Mouse (Mus musculus) erythroblast, adult 5-6 weeks (primary cell): Measurements from ENCODE around the gene Eya3. TPM values are rescaled to one million over a fixed set of nuclear protein-coding genes. Genes with fewer than 3 reads are reported as not detected.
A peak's percentile ranks its signal among the peaks of the same experiment; 100 is the strongest.
"Not testable (repeated sequence)": the region's sequence is repeated elsewhere in the genome, so short reads cannot be mapped to it uniquely, and the experiment has no call there.

Experiments
- ATAC-seq: replicated peaks from 2 replicates; pipeline ENCODE4 v1.8.0; 2016; ENCODE audit warnings: moderate number of reproducible peaks, mild to moderate bottlenecking, moderate TSS enrichment, inconsistent platforms; ENCODE audit not compliant: poor library complexity, low FRiP score, severe bottlenecking
- total RNA-seq, 2 experiments: library from RNA; stranded (forward) in 1 of 2; stranded (reverse) in 1 of 2; fragments of 150-400 nt in 1 of 2; fragments of 200-764, 138-1000 nt in 1 of 2; gene quantifications; 2 replicates each; pipeline versions ENCODE4 v1.2.3 to v1.2.4; 2015 to 2017; ENCODE audit warnings: low replicate concordance in 2 of 2

Eya3 gene
- total RNA-seq (2015; ENCODE audit: low replicate concordance) (25.6 and 33.9 TPM in 2 replicates), total RNA-seq (2017; ENCODE audit: low replicate concordance) (15.1 and 34.6 TPM in 2 replicates)

- peak; percentile 98 for ATAC-seq
Observed at GRCm38 (mm10) chr4:132638461-132639190, at the start of gene Eya3. TSS of gene Eya3 (plus strand) at chr4:132638987.

DNA sequence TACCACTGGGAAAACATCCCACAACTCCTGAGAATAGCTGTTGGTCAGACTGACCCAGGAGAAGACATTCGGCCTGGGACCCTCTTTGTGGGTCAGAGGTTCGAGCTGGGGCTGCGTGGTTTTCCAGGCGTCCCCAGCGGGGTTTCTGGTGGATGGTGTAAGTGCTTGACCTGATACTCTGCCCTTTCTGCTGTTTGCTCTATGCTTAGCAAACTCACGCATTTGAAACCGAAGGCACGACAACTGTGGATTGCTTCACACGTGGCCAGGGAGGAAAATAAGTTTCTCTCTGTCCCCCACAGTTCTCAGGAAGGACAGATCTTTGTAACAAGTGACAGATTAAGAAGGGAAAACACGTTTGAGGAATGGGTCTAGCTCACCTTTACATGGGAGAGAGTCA lies 48.1 kb upstream of the Eya3 start:
- no peak for ATAC-seq

DNA sequence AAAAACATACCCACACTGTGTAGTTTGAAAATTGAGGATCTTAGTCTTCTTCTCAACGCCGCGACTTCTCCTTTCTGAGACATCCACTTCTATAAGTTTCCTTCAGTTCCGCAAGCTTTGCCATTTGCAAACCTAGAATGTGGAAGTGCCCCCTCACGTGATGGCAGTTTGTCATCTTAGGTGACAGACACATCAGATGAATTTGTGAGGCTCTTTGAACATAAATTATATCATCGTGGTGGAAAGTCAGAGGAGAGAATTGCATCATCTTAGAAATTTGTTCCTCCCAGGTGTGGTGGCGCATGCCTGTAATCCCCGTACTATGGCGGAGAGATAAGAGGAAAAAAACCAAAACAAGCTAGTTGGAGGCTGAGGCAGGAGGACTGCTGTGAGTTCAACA lies 45.8 kb upstream of the Eya3 start:
- ATAC-seq = no peak

DNA sequence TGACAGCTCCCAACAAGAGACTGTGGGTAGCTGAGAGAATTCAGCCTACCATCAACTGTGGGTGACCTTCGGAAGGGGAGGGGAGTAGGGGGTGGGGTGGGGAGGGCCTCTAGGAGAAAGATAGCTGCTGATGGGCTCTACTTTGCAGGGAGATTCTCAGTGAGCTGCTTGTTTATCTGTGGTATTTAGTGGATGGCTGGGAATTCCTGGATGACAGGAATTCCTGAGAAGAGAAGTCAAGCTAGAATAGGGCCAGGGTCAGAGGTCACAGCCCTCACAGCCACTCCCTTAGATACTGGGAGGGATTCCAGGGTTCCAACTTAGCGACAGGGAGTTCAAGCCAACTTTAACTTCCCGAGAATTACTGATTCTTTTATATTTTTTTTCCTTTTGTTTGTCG lies 44.6 kb upstream of the Eya3 start:
- no peak for ATAC-seq

- ATAC-seq = no peak
Observed at GRCm38 (mm10) chr4:132598861-132599260, 39.9 kb upstream of the Eya3 start.

DNA sequence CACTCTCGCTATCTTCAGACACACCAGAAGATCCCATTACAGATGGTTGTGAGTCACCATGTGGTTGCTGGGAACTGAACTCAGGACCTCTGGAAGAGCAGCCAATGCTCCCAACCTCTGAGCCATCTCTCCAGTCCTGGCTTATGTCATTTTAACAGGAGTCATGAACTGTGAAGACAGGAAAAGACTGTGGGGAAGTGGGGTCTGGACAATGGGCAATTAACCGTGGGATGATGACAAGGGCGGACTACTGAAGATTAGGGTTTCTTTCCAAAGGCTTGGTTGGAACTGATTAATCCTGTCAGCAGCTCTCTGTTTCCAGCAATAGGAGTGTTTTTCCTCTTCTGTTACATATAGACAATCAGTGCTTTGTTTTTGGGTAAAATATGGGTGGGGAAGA lies 39.0 kb upstream of the Eya3 start:
- ATAC-seq = no peak

GRCm38 (mm10) chr4:132600465-132600864 lies 38.3 kb upstream of the Eya3 start:
- no peak for ATAC-seq

DNA sequence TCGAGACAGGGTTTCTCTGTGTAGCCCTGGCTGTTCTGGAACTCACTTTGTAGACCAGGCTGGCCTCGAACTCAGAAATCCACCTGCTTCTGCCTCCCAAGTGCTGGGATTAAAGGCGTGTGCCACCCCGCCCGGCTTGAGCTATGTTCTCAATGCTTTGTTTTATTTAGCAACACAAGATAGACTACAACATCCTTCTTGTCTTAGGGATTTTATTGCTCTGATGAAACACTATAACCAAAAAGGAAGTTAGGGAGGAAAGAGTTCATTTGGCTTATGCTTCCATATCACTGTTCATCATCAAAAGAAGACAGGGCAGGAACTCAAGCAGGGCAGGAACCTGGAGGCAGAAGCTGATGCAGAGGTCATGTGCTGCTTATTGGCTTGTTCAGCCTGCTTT lies 37.5 kb upstream of the Eya3 start:
- not testable (repeated sequence) for ATAC-seq

GRCm38 (mm10) chr4:132603468-132603867 lies 35.3 kb upstream of the Eya3 start:
- ATAC-seq = no peak

GRCm38 (mm10) chr4:132605816-132606215 lies 33.0 kb upstream of the Eya3 start:
- ATAC-seq = no peak

DNA sequence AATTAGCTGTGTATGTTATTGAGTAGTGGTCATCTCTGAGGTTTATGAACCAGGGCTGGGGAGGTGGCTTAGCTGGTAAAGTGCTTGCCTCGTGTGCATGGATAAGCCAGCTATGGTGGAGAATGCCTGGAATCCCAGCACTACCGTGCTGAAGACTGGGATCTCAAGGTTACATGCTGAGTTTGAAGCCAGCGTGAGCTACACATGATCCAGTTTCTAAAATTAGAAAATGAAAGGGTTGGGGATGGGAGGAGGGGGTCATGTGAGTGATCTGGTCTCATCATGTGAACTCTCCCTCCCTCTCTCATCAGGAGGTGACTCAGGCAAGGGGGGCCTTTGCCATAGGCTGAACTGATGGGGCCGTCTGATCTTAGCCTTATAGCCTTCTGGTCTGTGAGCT lies 30.6 kb upstream of the Eya3 start:
- ATAC-seq = no peak

DNA sequence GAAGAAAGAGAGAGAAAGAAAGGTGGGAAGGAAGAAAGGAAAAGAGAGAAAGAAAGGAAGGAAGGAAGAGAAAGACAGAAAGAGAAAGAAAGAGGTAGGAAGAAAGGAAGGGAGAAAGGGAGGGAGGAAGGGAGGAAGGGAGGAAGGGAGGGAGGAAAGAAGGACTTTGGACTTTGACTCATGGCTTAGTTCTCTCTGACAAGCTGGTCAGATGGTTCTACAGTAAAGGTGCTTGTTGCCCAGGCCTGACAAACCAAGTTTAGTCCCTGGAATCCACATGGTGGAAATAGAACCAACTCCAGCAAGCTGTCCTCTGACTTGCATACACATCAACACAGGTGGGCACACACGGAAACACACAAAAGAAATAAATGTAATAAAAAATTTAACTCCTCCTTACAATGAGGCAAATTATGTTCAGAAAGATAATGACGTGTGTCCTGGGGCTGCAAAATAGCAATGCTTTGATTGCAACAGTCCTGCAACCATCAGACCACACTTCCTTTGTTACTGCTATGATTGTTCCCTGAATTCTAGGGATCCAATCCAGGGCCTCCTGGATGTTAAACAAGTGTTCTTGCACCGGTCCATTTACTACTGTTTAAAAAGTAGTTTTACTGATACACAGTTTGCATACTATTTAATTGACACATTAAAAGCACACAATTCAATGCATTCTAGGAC lies 28.3 kb upstream of the Eya3 start:
- ATAC-seq = no peak

GRCm38 (mm10) chr4:132611320-132611719 lies 27.5 kb upstream of the Eya3 start:
- no peak for ATAC-seq

- ATAC-seq = no peak
Observed at GRCm38 (mm10) chr4:132617873-132618272, 20.9 kb upstream of the Eya3 start.

DNA sequence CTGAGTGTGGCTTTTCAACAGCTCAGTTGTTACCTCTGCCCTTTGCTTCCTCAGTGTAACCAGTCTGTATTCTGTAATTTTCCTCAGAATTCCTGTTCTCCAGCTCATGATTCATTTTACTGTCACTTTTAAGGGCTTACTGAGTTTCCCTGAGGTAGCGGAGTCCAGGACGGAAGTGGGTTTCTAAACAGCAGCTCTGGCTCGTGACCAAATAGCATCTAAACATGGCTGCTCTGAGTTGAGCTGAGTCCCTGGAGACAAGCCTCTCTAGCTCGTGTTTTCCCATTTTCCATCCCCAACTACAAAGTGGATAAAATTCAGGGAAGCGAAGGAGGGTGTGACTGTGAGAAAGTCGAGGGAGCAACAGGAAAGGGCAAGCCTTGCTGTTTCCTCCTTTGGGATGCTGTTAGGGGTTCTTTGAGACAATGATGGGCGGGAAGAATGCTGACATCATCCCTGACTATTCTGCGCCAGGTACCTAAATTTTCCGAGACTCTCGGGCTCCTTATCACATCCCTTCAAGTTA lies 19.9 kb upstream of the Eya3 start:
- ATAC-seq = no peak

GRCm38 (mm10) chr4:132620134-132620533 lies 18.7 kb upstream of the Eya3 start:
- ATAC-seq = no peak

DNA sequence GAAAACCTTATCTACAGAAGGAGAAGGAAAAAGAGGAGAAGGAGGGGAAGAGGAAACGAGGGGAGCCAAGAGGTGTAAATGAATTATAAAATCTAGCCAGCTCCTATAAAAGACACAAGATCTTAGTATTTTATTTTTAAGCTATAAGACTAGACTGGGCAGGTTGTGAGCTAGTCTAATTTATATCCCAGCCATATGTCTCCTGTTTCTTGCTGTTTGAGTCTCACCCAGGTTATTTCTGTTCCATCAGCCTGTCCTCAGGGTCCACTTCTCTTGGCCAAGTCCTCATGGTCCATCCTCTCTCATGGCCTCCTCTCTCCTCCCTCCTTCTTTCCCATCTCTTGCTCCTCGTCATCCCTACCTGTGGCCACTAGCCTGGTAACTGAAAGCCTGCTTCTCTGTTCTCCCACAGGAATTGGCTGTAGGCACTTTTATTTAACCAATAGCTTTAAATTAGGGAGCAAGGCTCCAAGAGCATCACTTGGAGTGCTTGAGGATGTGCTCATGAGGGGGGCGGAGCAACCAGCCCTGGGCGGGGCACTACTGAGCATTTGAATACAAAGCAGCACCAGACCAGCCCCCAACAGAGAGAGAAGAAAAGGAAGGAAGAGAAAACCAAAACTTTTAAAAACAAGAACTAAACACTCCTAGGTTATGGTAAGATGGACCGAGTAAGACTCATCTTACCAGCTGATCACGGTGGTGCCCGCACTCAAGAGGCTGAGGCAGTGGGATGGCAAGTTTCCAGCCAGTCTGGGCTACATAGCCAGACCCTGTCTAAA lies 17.3 kb upstream of the Eya3 start:
- no peak for ATAC-seq

DNA sequence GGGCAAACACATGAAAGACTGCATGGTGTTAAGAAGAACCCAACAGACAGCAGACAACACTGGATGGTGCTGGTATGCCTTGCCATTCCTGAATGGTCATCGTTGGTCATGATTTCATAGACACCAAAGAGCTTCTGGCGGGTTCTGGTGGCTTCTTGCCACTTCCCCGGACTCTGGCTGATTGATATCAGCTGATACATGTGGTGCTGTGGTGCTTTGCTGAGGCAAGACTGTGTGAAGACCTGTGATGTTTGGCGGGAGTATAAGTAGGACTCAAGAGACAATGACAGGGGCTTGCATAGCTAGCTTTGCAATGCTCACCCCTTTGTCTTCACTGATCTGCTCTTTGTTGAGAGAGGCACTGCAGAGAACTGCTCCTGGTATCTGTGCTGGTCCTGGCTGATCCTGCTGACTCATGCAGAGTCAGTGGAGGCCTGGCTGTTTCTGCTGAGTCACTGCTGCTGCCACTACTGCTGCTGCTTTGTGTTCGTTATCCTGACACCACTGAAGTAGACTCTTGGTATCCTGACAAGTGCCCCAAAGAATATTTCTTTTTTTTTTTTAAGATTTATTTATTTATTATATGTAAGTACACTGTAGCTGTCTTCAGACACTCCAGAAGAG lies 14.6 kb upstream of the Eya3 start:
- peak; percentile 91 for ATAC-seq

DNA sequence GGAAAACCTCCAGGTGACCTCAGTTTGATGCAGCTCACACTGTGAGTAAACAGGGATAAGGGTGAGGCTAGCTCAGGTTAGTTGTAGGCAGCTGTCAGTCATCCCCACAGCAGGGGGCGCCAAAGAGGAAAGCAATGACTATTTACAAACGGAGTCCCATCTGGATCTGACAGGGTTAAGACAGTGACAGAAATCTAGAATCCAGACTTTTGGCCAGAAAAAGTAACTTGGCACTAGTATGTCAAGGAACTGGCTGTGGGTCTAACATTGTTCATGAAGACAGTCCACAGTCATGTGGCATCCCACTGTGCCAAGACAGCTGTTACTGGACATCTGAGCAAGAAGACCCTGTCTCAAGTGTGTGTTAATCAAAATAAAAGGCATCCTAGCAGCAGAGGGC lies 10.0 kb upstream of the Eya3 start:
- peak; percentile 79 for ATAC-seq

DNA sequence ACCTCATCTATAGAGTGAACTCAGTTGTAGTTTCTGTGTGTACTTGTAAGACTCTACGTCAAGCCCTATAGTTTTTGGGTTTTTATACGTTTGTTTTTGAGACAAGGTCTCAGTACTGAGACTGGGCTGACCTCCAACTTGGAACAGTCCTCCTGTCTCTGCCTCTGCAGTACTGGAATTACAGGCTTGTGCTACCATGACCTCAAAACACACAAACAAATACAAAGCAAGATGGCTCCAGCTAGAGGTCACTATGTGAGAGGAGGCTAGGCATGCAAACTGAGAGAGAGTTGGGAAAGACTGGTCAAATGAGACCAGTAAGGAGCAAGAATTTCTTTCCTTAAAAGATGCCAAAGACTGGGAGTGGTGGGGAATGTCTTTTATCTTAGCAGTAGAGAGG lies 2.8 kb upstream of the Eya3 start:
- no peak for ATAC-seq
